Mouse (Mus musculus) c-Kit-negative CD71-positive TER-119-positive erythroid progenitor cells, embryonic 14.5 days (primary cell): ENCODE data around the gene Cacna2d1.

Source experiments
- DNase-seq: peaks from one replicate; pipeline ENCODE4 v3.0.0-alpha.2; 2013; ENCODE audit warnings: low read depth, low spot score

Cacna2d1 gene

DNA sequence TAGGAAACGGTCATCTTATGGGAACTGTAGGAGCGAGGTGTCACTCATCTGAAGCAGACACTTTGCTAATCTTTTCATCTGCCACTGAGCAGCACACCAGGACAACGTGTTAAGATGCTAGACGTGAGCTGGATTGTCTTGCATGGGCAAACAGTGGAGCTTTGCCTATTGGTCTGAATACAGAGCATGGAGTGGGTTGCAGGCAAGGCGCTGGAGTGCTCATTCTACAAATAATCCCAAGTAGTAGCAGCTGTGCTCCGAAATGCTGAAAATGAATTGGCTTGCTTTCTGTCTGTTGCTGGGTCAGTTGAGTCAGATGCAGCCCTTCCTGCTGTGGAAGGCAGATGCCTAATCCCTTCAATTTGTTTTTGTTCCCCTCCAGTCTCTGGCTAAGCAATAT lies 330.9 kb downstream of the Cacna2d1 start:
- DNase-seq: no peak

DNA sequence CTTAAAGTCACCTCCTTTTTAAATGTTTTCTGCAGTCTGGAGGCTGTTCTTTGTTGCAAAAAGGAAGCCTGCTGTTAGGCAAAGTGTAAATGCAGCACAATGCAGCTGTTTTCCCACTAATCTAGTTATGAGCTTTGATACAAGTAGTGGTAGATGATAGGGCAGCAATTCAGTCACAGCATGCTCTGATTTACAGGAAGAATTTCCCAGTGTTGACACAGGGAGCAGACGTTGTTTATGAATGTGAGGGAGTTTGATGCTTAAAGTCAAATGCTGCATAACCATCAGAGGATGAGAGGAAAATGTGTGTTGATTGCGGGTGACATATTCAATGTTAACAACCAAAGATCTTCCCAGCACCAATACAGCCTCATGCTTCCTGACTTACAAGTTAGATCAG lies 342.6 kb downstream of the Cacna2d1 start:
- no peak for DNase-seq

DNA sequence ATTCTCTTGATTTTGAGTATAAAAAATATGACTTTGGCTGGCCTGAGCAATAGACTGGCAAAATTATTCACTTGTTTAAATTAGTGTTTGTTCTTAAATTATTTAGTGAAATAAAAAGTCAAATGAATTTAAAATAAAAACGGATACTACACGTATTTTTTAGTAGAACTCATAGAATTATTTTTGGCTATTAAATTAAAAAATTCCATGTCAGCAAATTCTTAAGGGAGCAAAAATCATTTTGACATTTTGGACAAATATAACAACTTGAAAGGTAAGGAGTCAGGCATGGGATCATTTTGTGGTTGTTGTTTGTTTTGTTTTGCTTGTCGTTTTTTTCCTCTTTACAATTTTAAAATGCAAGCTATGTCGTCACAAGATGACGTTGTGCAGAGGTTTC lies 346.7 kb downstream of the Cacna2d1 start:
- DNase-seq: no peak

DNA sequence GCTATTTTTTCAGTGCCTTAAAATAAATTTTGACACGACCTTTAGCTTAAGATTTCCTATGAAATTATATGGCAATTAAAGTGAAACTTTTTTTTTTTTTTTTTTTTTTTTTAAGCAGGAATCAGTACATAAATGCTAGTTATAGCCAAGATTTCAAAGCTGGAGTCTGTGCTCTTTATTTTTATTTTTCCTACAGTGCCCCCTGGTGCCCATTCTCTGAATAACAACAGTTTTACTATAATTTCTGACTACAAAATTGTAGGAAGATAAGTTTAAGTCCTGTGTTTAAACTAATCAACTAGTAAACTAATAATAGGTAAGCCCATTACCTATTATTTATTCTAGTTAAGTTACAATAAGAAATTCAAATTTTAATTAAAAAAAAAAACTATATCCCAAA lies 358.7 kb downstream of the Cacna2d1 start:
- DNase-seq: no peak

DNA sequence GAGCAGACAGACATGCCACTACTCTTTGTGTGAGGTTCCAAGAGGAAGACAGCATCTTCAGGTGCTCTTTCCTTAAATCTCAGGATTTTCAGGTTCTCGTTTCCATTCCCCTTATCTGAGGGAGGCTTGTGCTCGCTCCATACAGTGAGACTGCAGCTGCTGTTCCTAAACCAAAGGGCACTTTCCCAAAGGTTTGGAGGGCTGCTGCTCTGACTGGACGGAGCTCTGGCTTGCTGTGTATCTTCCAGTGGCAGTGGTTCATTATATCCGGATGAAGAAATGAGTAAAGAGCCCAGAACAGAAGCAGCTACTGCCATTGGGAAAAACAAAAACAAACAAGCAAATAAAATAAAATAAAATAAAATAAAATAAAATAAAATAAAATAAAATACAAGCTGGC lies 359.3 kb downstream of the Cacna2d1 start:
- DNase-seq: no peak

DNA sequence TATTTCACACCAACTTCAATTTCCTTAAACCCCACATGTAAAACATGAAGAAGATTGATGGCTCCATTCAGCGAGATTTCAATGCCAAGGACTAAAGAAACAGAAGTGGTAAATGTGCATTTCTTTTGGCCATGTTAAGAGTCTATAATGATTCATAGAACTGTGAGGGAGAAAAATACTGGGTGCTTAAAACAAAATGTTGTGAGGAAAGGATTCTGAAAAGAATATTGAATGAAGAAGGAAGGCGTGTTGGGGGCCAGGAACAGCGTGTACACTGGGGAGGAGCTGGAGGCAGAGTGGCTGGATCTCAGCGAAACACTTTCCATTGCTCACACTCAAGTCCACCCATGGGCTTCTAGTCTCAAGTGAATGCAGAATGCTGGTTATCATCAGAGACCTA lies 360.2 kb downstream of the Cacna2d1 start:
- no peak for DNase-seq

DNA sequence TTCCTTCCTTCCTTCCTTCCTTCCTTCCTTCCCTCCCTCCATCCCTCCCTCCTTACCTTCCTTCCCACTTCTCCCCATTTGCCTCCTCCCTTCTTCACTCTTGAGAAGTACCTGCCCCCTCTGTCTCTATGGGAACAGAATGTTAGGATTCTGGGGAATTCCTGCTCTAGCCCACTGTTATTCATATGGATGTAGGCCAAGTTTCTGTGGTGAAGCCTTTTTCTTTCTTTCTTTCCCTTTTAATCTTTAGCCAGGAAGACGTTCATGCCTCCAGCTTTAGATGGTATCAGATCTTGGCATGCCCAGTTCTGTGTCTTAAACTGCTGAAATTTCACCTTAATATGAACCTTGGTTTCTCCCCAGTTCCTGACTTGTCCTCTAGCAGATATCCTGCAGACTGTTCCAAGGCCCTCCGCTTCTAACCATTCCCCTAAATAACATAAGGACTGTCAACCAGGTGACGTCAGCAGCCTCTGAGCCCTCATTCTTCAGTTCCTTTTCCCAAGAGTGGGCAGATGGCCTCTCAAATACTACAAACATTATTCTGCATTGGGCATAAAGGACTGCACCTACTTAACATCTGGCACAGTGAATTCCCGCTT lies 362.8 kb downstream of the Cacna2d1 start:
- no peak for DNase-seq

DNA sequence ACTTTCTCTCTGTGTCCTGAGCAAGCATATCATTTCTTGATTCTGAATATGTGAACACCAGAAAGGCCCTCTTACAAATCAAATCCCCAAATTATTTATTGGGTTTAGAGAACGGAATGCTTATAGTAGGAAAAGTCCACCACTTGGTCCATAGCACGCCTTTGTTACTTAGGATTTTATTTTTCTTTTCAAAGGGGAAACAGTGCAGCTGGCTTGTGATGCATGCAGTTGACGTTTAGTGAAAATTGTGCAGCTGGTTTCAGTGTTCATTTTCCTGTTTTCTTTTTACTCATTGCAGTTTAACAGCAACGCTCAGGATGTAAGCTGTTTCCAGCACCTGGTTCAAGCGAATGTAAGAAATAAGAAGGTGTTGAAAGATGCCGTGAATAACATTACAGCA lies 365.1 kb downstream of the Cacna2d1 start:
- no peak for DNase-seq

DNA sequence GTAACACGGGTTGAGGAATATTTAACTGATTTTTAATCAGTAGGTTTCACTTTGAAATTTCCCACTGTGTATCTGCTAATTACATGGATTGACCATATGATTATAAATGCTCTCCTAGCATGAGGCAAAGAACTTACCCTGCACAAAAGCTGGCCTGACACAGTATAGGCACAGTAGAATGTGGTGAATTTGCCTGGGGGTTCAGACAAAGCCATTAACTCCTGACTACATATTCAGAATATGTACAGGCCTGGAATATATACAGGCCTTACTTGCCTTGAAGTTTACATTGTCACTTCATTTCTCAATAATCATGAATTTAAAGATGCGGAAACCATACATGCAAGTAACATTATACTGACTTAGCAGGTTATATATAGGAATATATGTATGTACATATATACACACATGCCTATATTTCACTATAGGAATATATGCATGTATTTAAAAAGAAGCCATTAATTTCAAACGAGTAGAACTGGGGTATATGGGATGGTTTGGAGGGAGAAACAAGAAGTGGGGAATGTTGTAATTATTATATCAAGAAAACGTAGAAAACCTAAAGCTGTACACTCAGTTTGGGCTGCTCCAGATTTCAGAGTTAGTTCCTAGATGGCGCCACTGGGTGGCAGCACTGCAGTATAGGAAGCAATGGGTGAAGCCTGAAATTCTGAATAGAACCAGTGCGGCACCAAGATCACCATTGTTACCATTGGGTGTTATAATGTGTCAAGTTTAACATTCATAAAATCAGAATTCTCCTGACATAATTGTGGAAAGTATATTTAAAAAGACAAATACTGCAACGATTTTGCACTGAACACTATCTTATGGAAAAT lies 374.9 kb downstream of the Cacna2d1 start:
- no peak for DNase-seq

DNA sequence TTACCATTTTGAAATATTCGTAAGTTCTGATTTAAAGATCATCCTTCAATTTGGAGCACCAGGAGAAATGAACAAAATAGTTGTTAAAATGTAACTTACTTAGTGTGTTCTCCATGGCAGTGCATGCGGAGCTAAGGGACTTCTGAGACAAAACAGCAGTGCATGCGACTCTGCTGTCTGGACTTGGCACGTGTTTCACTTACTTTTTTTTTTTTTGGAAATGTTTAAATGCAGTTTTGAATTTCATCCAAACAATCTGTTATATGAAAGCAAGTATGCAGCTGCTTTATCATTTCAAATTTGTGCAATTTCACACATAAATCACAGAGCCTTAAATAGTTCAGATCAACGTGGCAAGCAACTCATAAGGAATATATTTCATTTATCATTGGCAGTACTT lies 379.8 kb downstream of the Cacna2d1 start:
- no peak for DNase-seq

DNA sequence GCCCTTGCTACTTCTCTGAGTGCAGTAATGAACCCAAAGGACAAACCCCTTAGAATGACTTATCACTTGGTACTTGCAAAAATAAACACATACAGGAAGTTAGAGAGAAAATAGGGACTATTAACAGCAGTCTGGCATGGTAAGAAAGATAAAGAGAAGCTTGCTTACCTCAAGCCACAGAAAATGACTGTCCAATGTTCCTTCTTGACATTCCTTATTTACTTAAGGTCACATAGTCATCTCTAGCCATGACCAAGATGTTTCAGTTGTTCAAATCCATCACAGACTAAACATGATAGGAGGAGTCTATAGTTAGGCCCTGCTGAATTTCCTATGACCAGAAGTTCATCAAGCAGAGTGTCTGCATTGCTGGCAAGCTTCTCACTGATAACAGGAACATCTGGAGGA lies 381.5 kb downstream of the Cacna2d1 start:
- no peak for DNase-seq

DNA sequence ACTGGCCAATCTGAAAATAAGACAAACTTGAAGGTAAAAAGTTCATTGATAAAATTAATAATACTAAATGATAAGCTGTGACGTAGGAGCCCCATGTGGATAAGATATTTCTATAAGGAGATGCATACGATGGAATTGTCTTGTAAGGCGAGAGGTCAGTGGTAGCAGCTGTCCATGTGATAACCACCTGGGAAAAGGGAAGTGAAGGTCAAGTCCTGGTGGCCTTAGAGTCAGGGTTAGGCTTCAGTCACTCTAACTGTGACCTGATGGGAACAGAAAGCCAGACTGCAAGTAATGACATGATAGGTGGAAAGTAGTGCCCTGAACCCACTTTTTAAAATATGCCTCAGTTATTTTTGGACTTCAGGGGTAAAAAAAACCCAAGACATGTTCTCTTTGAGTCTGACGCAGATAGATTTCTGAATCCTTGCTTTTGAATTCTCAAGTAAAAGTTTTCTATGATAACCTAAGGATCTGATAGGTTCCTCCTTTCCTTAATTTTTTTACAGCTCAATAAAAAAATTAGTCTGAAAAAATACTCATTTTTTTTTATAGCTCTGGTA lies 383.3 kb downstream of the Cacna2d1 start:
- no peak for DNase-seq

DNA sequence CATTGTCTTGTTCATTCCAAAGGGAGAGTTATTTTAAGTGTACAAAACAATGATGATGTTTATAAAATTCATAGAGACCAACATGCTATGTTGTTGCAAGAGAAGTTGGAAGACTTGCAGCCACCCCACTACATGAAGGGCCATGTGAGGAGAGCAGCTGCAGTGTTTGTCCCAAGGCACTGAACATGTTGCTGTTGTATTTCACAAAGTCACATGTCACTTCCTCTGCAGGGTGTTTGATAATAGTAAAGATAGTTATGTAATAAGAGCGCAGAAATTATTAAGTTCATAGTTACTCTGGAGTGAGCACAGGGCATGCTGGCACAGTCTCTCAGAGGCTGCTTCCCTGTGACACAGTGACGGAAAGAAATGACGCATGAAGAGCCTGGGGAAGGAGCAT lies 392.1 kb downstream of the Cacna2d1 start:
- DNase-seq: no peak

DNA sequence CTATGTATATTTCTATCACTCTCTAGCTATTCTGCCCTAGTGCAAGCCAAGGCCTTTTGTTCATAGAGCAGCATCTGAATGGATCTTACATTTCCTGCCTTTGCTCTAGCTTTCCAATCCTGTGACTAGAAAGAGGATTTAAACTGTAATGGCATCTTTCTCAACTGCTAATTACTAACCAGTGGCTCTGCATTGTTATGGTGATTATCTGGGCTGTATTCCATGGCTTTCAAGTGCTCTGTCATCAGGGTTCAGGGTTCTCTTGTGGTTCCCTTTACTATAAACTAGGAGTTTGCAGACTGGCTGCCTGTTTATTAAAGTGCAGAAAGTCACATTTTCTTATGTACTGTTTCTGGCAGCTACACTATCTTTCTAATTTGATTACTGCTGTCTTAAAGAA lies 410.9 kb downstream of the Cacna2d1 start:
- DNase-seq: no peak

DNA sequence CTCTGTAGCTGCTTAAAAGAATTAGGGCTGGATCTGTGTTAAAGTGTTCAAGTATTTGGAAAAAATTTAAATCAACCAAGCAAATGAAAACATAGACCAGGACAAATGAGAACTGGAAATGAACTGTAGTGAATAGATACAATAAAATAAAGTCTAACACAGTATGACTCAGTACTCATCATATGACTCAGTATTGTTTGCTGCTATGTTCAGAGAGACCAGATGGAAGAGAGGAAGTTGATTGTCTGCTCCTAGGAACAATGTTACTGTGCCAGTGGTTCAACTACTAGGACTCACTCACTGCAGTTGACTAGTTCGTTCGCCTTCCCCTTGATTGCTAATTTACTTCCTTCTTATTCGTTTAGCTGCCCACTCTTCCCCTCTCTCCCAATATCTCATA lies 421.3 kb downstream of the Cacna2d1 start:
- no peak for DNase-seq

DNA sequence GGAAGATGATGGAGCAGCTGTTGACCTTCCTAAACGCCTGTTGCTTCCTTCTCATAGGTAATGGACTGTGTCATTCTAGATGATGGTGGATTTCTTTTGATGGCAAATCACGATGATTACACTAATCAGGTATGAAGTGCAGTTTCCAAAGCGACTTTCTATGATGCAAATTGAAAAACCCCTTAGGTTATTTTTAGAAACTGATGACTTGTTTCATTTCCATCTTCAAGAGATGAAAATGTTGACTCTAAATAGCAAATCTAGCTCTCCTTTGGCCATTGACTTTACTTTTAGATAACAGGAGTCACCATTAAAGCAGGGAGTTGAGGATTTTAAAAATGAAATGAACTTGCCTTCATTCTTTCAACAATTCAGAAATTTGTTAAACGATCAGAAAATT lies 423.2 kb downstream of the Cacna2d1 start:
- no peak for DNase-seq

DNA sequence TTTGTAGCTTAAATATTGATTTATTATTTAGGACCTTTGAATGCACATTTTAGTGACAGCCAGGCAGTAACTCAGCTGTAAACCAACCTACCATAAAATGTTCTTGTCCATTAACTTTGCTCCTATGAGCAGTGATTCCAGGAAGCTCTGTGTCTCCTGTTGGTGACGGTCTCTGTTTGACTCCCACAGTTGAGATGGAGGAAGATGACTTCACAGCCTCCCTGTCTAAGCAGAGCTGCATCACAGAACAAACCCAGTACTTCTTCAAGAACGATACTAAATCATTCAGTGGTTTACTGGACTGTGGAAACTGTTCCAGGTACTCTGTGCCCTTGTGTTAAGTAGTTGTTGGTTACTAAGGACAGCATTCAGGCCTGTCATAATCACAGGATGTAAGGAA lies 427.6 kb downstream of the Cacna2d1 start:
- no peak for DNase-seq

DNA sequence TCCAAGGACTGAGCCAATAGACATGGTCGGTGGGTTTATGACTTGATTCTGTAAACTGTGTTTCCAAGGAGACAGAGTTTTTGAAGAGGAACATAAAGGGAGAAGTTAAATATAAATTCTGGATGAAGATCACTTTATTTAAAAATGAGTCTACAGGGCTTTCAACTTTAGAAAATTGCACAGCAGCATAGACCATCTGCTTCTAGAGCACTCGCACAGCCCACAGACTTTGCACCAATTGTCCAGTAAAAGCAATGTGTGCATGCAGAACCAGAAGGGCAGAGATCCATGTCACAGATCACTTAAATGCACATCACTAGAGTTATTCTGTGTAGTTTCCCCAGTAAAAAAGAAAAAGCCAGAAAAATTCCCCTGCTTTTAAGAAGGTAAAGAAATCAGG lies 428.7 kb downstream of the Cacna2d1 start:
- no peak for DNase-seq

DNA sequence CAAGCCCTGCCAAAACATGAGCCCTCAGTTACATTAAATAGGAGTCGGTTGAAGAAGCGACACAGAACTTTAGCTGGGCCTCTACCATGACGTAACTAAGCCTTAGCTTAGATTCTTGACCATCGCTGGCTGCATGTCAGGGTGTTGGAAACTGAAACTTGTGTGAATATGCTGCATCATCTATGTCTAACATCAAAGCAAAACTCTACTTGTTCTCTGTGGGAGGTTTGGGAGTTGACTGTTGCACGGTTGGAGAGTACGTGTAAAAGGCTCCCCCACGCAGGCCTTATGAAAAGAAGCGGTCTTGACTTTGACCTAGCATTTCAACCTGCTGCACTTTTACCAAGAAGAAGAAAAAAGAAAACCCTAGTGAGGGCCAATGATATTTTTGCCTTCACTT lies 436.2 kb downstream of the Cacna2d1 start:
- no peak for DNase-seq

DNA sequence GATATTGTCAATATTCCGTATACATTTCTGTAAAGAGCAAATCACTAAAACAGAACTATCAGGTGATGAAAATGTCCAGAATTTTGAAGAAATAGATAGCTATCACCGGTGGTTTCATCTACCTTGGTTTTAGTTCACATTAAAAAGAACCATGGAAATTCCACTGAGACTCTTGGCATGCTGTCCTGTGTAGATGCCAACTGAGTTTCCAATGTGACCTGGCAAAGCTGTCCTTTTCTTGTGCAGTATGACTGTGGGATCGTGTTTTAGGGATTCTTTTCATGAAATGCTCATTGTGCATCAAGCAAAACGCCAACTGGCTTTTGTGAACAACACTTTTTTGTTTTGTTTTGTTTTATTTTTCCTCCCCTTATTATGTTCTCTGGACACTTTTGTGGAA lies 439.5 kb downstream of the Cacna2d1 start:
- DNase-seq: no peak

DNA sequence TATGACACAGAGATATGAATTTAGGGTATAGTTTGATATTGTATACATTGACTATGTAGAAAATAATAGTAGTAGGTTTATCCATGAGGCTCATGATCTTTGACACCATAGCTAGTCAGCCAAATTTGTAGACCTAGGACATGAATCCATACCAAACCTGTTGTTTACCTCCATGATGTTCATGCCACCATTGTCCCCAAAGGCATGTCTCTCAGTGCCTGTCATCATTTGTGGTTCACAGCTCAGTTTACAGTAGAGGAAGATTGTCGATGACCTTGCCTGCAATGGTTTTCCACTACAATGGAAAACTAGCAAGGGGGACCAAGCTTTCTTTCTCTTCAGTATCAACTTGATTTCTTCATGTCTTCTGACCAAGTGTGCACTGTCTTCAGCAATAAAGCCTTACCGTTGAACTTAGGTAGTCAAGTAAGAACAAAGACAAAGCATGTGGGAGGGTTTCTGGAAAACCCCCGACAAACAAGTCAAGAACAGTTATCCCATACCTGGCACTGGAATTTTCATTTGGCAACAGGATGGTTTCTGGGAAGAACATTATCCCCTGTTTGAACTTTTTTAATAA lies 441.9 kb downstream of the Cacna2d1 start:
- peak; percentile 24 for DNase-seq

DNA sequence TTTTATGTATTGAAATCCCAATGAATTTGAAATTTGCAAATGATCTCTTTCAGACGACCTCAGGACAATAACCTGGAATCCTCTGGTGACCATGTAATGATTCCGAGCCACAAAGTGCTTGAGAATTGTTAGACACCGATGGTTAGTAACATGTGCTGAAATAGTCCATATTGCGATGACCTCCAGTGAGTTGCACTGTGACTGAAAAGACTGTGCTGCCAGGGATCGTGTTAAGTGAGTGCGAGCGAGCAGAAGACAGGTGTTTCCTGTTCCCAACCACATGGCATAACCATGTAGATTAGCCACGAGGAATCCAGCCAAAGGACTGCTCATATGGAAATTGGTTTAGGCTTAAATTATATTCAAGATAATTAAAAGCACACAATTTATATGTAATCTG lies 475.5 kb downstream of the Cacna2d1 start:
- no peak for DNase-seq

DNA sequence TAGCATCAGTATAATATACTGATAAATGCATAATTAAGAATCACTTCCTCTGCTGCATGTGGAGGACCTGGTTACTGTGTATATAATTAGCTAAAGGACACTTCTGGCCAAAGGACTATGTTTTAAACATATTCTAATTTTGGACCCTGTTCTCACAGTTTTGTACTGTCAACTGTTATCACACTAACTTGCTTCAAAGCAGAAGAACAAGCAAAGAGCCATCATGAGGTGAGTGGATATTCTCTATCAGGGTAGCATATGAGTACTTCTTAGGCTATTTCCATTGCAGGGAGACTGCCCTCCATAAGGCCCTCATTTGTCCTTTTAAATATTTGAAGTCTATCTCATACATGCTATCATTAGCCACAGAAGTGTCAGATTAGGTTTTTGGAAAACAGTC lies 480.2 kb downstream of the Cacna2d1 start:
- no peak for DNase-seq
